In genomic region chr6:32823856-32824620, GRCm38 (mm10) we compare ENCODE assay signal across 14 mouse cellular contexts.
DNase-seq lines count a peak whose midpoint lies in the region; ATAC-seq and TF ChIP-seq lines count a peak whose summit lies in the region.
"Had no signal": no experiment of that assay in that cellular context is flagged by ENCODE, and none has a peak within 500 bp of the region (broad histone marks: within the 10 kb centered on the region; RNA-seq: fewer than 3 reads in every experiment).

No protein-coding gene starts in this region.

- no peaks in the 10 kb centered on the region for H3K27me3 ChIP-seq in hindbrain, embryonic 13.5 days
- H3K27me3 ChIP-seq in hindbrain, embryonic 11.5 days (ENCODE audit: control insufficient read depth, insufficient read depth, low read length) = no peaks in the 10 kb centered on the region
- H3K27me3 ChIP-seq in midbrain, postnatal 0 days (ENCODE audit: insufficient read depth, low read length) = no peaks in the 10 kb centered on the region
- no peaks in the 10 kb centered on the region for H3K27me3 ChIP-seq in midbrain, embryonic 15.5 days (replicated peaks)
- H3K27me3 ChIP-seq: embryonic facial prominence, embryonic 13.5 days had no signal

- no peak for ATAC-seq in hindbrain, embryonic 13.5 days (ENCODE audit: low FRiP score)
- no peak for ATAC-seq in hindbrain, embryonic 11.5 days (ENCODE audit: low FRiP score)
- no peak for ATAC-seq in midbrain, postnatal 0 days (ENCODE audit: low FRiP score)
- ATAC-seq in midbrain, embryonic 15.5 days (replicated peaks) = no peak
- ATAC-seq: hindbrain, embryonic 16.5 days had no signal

- no peaks in the 10 kb centered on the region for H3K9me3 ChIP-seq in hindbrain, embryonic 13.5 days
- H3K9me3 ChIP-seq in hindbrain, embryonic 11.5 days (ENCODE audit: control insufficient read depth, low read length) = no peaks in the 10 kb centered on the region
- no peaks in the 10 kb centered on the region for H3K9me3 ChIP-seq in midbrain, postnatal 0 days (ENCODE audit: low read length)
- H3K9me3 ChIP-seq in midbrain, embryonic 15.5 days = no peaks in the 10 kb centered on the region
- H3K9me3 ChIP-seq: embryonic facial prominence, embryonic 13.5 days had no signal

- peaks cover 12% of the 10 kb centered on the region for H3K4me1 ChIP-seq in hindbrain, embryonic 13.5 days (replicated peaks)
- no peaks in the 10 kb centered on the region for H3K4me1 ChIP-seq in hindbrain, embryonic 11.5 days (replicated peaks; ENCODE audit: control insufficient read depth, insufficient read depth, low read length)
- no peaks in the 10 kb centered on the region for H3K4me1 ChIP-seq in midbrain, postnatal 0 days (ENCODE audit: insufficient read depth, low read length)
- H3K4me1 ChIP-seq in midbrain, embryonic 15.5 days = no peaks in the 10 kb centered on the region

- no peak for TF ChIP-seq CTCF in midbrain, postnatal 0 days (IDR thresholded peaks at IDR 0.05)

- DNase-seq in adrenal gland, postnatal 14 days = peak; percentile 21
- no peak for DNase-seq in adrenal gland, postnatal 25 days
- no peak for DNase-seq in hindbrain, embryonic 11.5 days (ENCODE audit: low spot score)
- peak; percentile 8 for DNase-seq in midbrain, postnatal 0 days (ENCODE audit: low spot score)
- DNase-seq in right cerebral cortex, adult 18-20 months = no peak
- DNase-seq in spleen, postnatal 4 days (ENCODE audit: low spot score in 2 of 2) = no peak
- DNase-seq: adrenal gland, adult 2 months; cerebellum, adult 9-10 months had no signal

- WGBS in hindbrain, embryonic 13.5 days = 84% methylated on average over 12 of the region's 12 CpGs
- WGBS in hindbrain, embryonic 11.5 days = 90% methylated on average over 12 of the region's 12 CpGs
- WGBS in midbrain, postnatal 0 days = 84% methylated on average over 12 of the region's 12 CpGs
- WGBS in midbrain, embryonic 15.5 days = 84% methylated on average over 12 of the region's 12 CpGs

- no peak overlapping the region for H3K9ac ChIP-seq in hindbrain, embryonic 13.5 days
- no peak overlapping the region for H3K9ac ChIP-seq in hindbrain, embryonic 11.5 days (ENCODE audit: low read depth, low read length)
- H3K9ac ChIP-seq in midbrain, postnatal 0 days (replicated peaks; ENCODE audit: low read length, poor library complexity, severe bottlenecking) = no peak overlapping the region
- no peak overlapping the region for H3K9ac ChIP-seq in midbrain, embryonic 15.5 days
- H3K9ac ChIP-seq: embryonic facial prominence, embryonic 13.5 days; liver, embryonic 14.5 days had no signal

- H3K27ac ChIP-seq in hindbrain, embryonic 13.5 days = peak overlapping the region; percentile 26
- H3K27ac ChIP-seq in hindbrain, embryonic 11.5 days (ENCODE audit: low read depth, low read length) = no peak overlapping the region
- H3K27ac ChIP-seq in midbrain, postnatal 0 days (ENCODE audit: low read depth, low read length) = no peak overlapping the region
- H3K27ac ChIP-seq in midbrain, embryonic 15.5 days = no peak overlapping the region
- H3K27ac ChIP-seq: embryonic facial prominence, embryonic 13.5 days; liver, embryonic 14.5 days had no signal

- no peaks in the 10 kb centered on the region for H3K36me3 ChIP-seq in hindbrain, embryonic 13.5 days
- H3K36me3 ChIP-seq in hindbrain, embryonic 11.5 days (ENCODE audit: control insufficient read depth, insufficient read depth, low read length) = no peaks in the 10 kb centered on the region
- no peaks in the 10 kb centered on the region for H3K36me3 ChIP-seq in midbrain, postnatal 0 days (ENCODE audit: insufficient read depth, low read length)
- no peaks in the 10 kb centered on the region for H3K36me3 ChIP-seq in midbrain, embryonic 15.5 days (replicated peaks)

- H3K4me2 ChIP-seq in hindbrain, embryonic 13.5 days = no peak overlapping the region
- no peak overlapping the region for H3K4me2 ChIP-seq in hindbrain, embryonic 11.5 days (replicated peaks; ENCODE audit: low read depth, low read length)
- no peak overlapping the region for H3K4me2 ChIP-seq in midbrain, postnatal 0 days (ENCODE audit: low read depth, low read length, poor library complexity, severe bottlenecking)
- no peak overlapping the region for H3K4me2 ChIP-seq in midbrain, embryonic 15.5 days
- H3K4me2 ChIP-seq: embryonic facial prominence, embryonic 13.5 days; midbrain, embryonic 11.5 days had no signal

- no peak overlapping the region for H3K4me3 ChIP-seq in hindbrain, embryonic 13.5 days
- H3K4me3 ChIP-seq in hindbrain, embryonic 11.5 days (ENCODE audit: low read depth, low read length) = no peak overlapping the region
- H3K4me3 ChIP-seq in midbrain, postnatal 0 days (ENCODE audit: low read depth, low read length) = no peak overlapping the region
- H3K4me3 ChIP-seq in midbrain, embryonic 15.5 days = no peak overlapping the region
- H3K4me3 ChIP-seq: embryonic facial prominence, embryonic 13.5 days had no signal

Comparison
In these comparisons a context has a peak if more than half of its experiments do, and no peak if none do; other contexts are left out.
1. DNase-seq: peak in adrenal gland, postnatal 14 days (single experiment) and midbrain, postnatal 0 days (single experiment); none in adrenal gland, postnatal 25 days (single experiment), hindbrain, embryonic 11.5 days (single experiment), right cerebral cortex, adult 18-20 months (single experiment) and spleen, postnatal 4 days (0 of 2).